Mouse (Mus musculus) erythroblast, adult 5-6 weeks (primary cell): ENCODE data around the gene Sart3. TPM values are rescaled to one million over a fixed set of nuclear protein-coding genes. Genes with fewer than 3 reads are reported as not detected.

Source experiments
- total RNA-seq, 2 experiments: library from RNA; stranded (forward) in 1 of 2; stranded (reverse) in 1 of 2; fragments of 150-400 nt in 1 of 2; fragments of 200-764, 138-1000 nt in 1 of 2; gene quantifications; 2 replicates each; pipeline versions ENCODE4 v1.2.3 to v1.2.4; 2015 to 2017; ENCODE audit warnings: low replicate concordance in 2 of 2

The Sart3 gene
- total RNA-seq, 2 experiments from 2014 or later, result 6.1 to 13.8 TPM

Other genes starting within 250 kb of the Sart3 start
- 1.5 TPM in 2 replicates for gene Cmklr1, start 122.1 kb downstream of the Sart3 start, total RNA-seq (2015; ENCODE audit: low replicate concordance)
- gene Cmklr1, start 122.1 kb downstream of the Sart3 start, total RNA-seq (2017; ENCODE audit: low replicate concordance), result 0.51 and 0.70 TPM in 2 replicates
- not detected in 2 replicates for gene 1700069L16Rik, start 47.7 kb downstream of the Sart3 start, total RNA-seq (2015; ENCODE audit: low replicate concordance)
- gene 1700069L16Rik, start 47.7 kb downstream of the Sart3 start, total RNA-seq (2017; ENCODE audit: low replicate concordance), result not detected in 2 replicates
- 1.3 TPM in 1 of 2 replicates, not detected in the other for gene Ficd, start 36.7 kb downstream of the Sart3 start, total RNA-seq (2015; ENCODE audit: low replicate concordance)
- 0.56 and 0.94 TPM in 2 replicates for gene Ficd, start 36.7 kb downstream of the Sart3 start, total RNA-seq (2017; ENCODE audit: low replicate concordance)
- gene Iscu, start 238 bp upstream of the Sart3 start, total RNA-seq (2015; ENCODE audit: low replicate concordance), result 137 and 178 TPM in 2 replicates
- gene Iscu, start 238 bp upstream of the Sart3 start, total RNA-seq (2017; ENCODE audit: low replicate concordance), result 139 and 170 TPM in 2 replicates
- gene Tmem119, start 28.0 kb upstream of the Sart3 start, total RNA-seq (2015; ENCODE audit: low replicate concordance), result 2.7 TPM in 1 of 2 replicates, not detected in the other
- 1.1 TPM in 1 of 2 replicates, not detected in the other for gene Tmem119, start 28.0 kb upstream of the Sart3 start, total RNA-seq (2017; ENCODE audit: low replicate concordance)
- 85.1 and 133 TPM in 2 replicates for gene Selplg, start 60.1 kb upstream of the Sart3 start, total RNA-seq (2015; ENCODE audit: low replicate concordance)
- gene Selplg, start 60.1 kb upstream of the Sart3 start, total RNA-seq (2017; ENCODE audit: low replicate concordance), result 30.2 and 34.8 TPM in 2 replicates
- 23.2 and 30.9 TPM in 2 replicates for gene Coro1c, start 136.2 kb upstream of the Sart3 start, total RNA-seq (2015; ENCODE audit: low replicate concordance)
- 20.5 and 26.8 TPM in 2 replicates for gene Coro1c, start 136.2 kb upstream of the Sart3 start, total RNA-seq (2017; ENCODE audit: low replicate concordance)
- 55.9 and 63.5 TPM in 2 replicates for gene Ssh1, start 221.4 kb upstream of the Sart3 start, total RNA-seq (2015; ENCODE audit: low replicate concordance)
- gene Ssh1, start 221.4 kb upstream of the Sart3 start, total RNA-seq (2017; ENCODE audit: low replicate concordance), result 60.6 and 63.8 TPM in 2 replicates
- gene Dao, start 231.2 kb upstream of the Sart3 start, total RNA-seq (2015; ENCODE audit: low replicate concordance), result not detected in 2 replicates
- gene Dao, start 231.2 kb upstream of the Sart3 start, total RNA-seq (2017; ENCODE audit: low replicate concordance), result not detected in 2 replicates